Mouse (Mus musculus): Measurements from ENCODE around the gene Itga5.

- TF ChIP-seq CTCF (IDR thresholded peaks at IDR 0.05; ENCODE audit: control insufficient read depth, insufficient read depth, insufficient read length), result no peak
- no peak for TF ChIP-seq MYOD1 (IDR thresholded peaks at IDR 0.05; ENCODE audit: control insufficient read depth, insufficient read length, low read depth)
- no peak for TF ChIP-seq CEBPB (IDR thresholded peaks at IDR 0.05; ENCODE audit: low read depth)
- no peak for TF ChIP-seq MAX (IDR thresholded peaks at IDR 0.05)
- TF ChIP-seq MYOG (IDR thresholded peaks at IDR 0.05; ENCODE audit: control insufficient read depth, extremely low read depth, insufficient read length), result no peak
Measured at GRCm38 (mm10) chr15:103313495-103314095, 53.0 kb downstream of the Itga5 start.
